Mouse (Mus musculus) cerebellum, adult 8-10 months (tissue): ENCODE data around the gene Gm3238.
"Not testable (repeated sequence)": the region's sequence is repeated elsewhere in the genome, so short reads cannot be mapped to it uniquely, and the experiment has no call there.

Source experiments
- DNase-seq: peaks from one replicate; pipeline ENCODE4 v3.0.0; 2022

Gene Gm3238

GRCm38 (mm10) chr10:77741924-77742688 lies 29.0 kb downstream of the Gm3238 start, which contains the start of gene Gm18596:
Gene Gm18596, minus strand, starts transcription at chr10:77742638.
- not testable (repeated sequence) for DNase-seq

DNA sequence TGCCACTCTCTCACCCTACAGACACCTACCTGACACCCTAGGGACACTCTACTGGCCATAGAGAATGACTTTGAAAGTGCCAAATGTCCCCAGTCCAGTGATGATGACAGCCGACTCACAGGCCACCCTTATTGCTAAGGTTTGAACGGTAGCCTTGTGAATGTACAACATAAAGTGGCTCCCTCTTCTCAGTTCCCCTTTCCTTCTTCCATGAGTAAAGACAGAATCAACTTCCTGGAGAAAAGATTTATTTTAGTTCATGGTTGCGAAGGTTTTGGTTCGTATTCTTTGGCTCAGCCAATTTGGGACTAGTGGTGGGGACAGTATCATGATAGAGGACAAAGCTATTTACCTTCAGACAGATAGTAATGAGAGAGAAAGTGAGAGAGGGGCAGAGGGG lies 32.2 kb downstream of the Gm3238 start:
- DNase-seq = no peak

GRCm38 (mm10) chr10:77735928-77736327 lies 35.2 kb downstream of the Gm3238 start:
- no peak for DNase-seq

- no peak for DNase-seq
These were observed 41.9 kb downstream of the Gm3238 start for GRCm38 (mm10) chr10:77729241-77729640.

DNA sequence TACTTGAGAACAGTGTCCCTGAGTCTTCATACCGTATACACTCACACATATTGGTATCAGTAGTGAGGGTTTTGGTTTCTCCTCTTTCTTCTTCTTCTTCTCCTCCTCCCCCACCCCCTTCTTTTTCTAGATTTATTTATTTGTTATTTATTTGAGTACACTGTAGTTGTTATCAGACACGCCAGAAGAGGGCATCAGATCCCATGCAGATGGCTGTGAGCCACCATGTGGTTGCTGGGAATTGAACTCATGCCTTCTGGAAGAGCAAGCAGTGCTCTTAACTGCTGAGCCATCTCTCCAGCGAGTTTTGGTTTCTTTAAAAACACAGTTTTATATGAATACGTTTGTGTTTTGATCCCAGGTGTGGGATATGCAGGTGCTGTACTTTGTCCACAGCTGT lies 42.8 kb downstream of the Gm3238 start:
- no peak for DNase-seq

GRCm38 (mm10) chr10:77726186-77726585 lies 44.9 kb downstream of the Gm3238 start, which contains the start of gene Gm10100:
Gene Gm10100, plus strand, starts transcription at chr10:77726486.
- DNase-seq = no peak

- no peak for DNase-seq
These were observed 46.3 kb downstream of the Gm3238 start for GRCm38 (mm10) chr10:77724855-77725254.
